Mouse (Mus musculus) forebrain, embryonic 10.5 days (tissue): ENCODE results near the gene Clec2l. TPM values are rescaled to one million over a fixed set of nuclear protein-coding genes. Genes with fewer than 3 reads are reported as not detected.

Experiments
- DNase-seq: peaks from one replicate; pipeline ENCODE4 v3.0.0-alpha.2; 2017; ENCODE audit warnings: low spot score; ENCODE audit errors: extremely low spot score
- H3K27ac ChIP-seq: fragments of 300-500 bp; sonication (generic); 2 replicates; pipeline ENCODE4 v1.5.1; 2016; ENCODE audit warnings: mild to moderate bottlenecking
- H3K27me3 ChIP-seq: fragments of 300-500 bp; sonication (generic); 2 replicates; pipeline ENCODE4 v1.6.1; 2016; ENCODE audit warnings: mild to moderate bottlenecking; ENCODE audit not compliant: poor library complexity, severe bottlenecking
- H3K36me3 ChIP-seq: fragments of 300-500 bp; sonication (generic); replicated peaks from 2 replicates; pipeline ENCODE4 v1.6.1; 2016; ENCODE audit warnings: mild to moderate bottlenecking, moderate library complexity
- H3K4me1 ChIP-seq: fragments of 300-500 bp; sonication (generic); 2 replicates; pipeline ENCODE4 v1.6.1; 2016
- H3K4me3 ChIP-seq: fragments of 300-500 bp; sonication (generic); 2 replicates; pipeline ENCODE4 v1.5.1; 2016; ENCODE audit warnings: mild to moderate bottlenecking, moderate library complexity
- H3K9me3 ChIP-seq: fragments of 300-500 bp; sonication (generic); 2 replicates; pipeline ENCODE4 v1.6.1; 2016; ENCODE audit warnings: mild to moderate bottlenecking, moderate library complexity
- WGBS: fragments of 180-500 bp; shearing (Covaris S2); methylation state at CpG from one replicate; pipeline ENCODE4 v1.1.7; 2016; 5-methylcytosine and 5-hydroxymethylcytosine counted together
- polyA plus RNA-seq: library from polyadenylated mRNA; unstranded; fragments of >200 nt; fragmentation: Nextera tagmentation; extraction: Ambion mirVana; gene quantifications from 2 replicates; pipeline ENCODE4 v1.2.1, GENCODE M21; 2016

Clec2l gene
- polyA plus RNA-seq, 1 experiment from 2014 or later: 0.26 TPM

GRCm38 (mm10) chr6:38676723-38677122 lies 13.9 kb downstream of the Clec2l start:
- no peaks in the 10 kb centered on the region for H3K27me3 ChIP-seq
- no peaks in the 10 kb centered on the region for H3K36me3 ChIP-seq
- no peaks in the 10 kb centered on the region for H3K9me3 ChIP-seq
- DNase-seq: no peak
- WGBS: 87% methylated on average over 14 of the region's 14 CpGs
- H3K27ac ChIP-seq: no peak overlapping the region
- no peaks in the 10 kb centered on the region for H3K4me1 ChIP-seq
- no peak overlapping the region for H3K4me3 ChIP-seq

- 78% methylated on average over 9 of the region's 9 CpGs for WGBS
Measured at GRCm38 (mm10) chr6:38677629-38678028, 14.8 kb downstream of the Clec2l start.

GRCm38 (mm10) chr6:38682532-38682931 lies 19.7 kb downstream of the Clec2l start:
- DNase-seq: no peak
- WGBS: 73% methylated on average over 2 of the region's 2 CpGs
- H3K4me1 ChIP-seq: no peaks in the 10 kb centered on the region
- no peaks in the 10 kb centered on the region for H3K27me3 ChIP-seq
- H3K36me3 ChIP-seq: peaks cover 16% of the 10 kb centered on the region
- H3K27ac ChIP-seq: no peak overlapping the region
- H3K9me3 ChIP-seq: no peaks in the 10 kb centered on the region
- H3K4me3 ChIP-seq: no peak overlapping the region

More at GRCm38 (mm10) chr6:38677629-38678028, 14.8 kb downstream of the Clec2l start:
- Histone ChIP-seq H3K4me1 (no peaks in the 10 kb centered on the region), H3K9me3 (no peaks in the 10 kb centered on the region), H3K27ac (no peak overlapping the region), H3K27me3 (no peaks in the 10 kb centered on the region), H3K36me3 (no peaks in the 10 kb centered on the region), H3K4me3 (no peak overlapping the region)
- DNase-seq: no peak

GRCm38 (mm10) chr6:38687216-38687615 lies 24.3 kb downstream of the Clec2l start:
- Histone ChIP-seq H3K27me3 (no peaks in the 10 kb centered on the region), H3K4me3 (no peak overlapping the region), H3K27ac (no peak overlapping the region), H3K4me1 (0 out of 2 replicates have a peak, but pooled peaks cover 4% of the 10 kb centered on the region), H3K9me3 (no peaks in the 10 kb centered on the region), H3K36me3 (peaks cover 41% of the 10 kb centered on the region)
- WGBS: 66% methylated on average over 11 of the region's 11 CpGs
- no peak for DNase-seq

GRCm38 (mm10) chr6:38688841-38689240 lies 26.0 kb downstream of the Clec2l start:
- 0 out of 2 replicates have a peak, but pooled peaks cover 4% of the 10 kb centered on the region for H3K4me1 ChIP-seq
- DNase-seq: no peak
- H3K27me3 ChIP-seq: no peaks in the 10 kb centered on the region
- no peak overlapping the region for H3K4me3 ChIP-seq
- no peaks in the 10 kb centered on the region for H3K9me3 ChIP-seq
- 92% methylated on average over 10 of the region's 10 CpGs for WGBS
- H3K27ac ChIP-seq: no peak overlapping the region
- H3K36me3 ChIP-seq: peaks cover 58% of the 10 kb centered on the region

- H3K4me1 ChIP-seq: 0 out of 2 replicates have a peak, but pooled peaks cover 4% of the 10 kb centered on the region
Measured at GRCm38 (mm10) chr6:38690615-38691014, 27.7 kb downstream of the Clec2l start.

GRCm38 (mm10) chr6:38691052-38691451 lies 28.2 kb downstream of the Clec2l start:
- Histone ChIP-seq H3K36me3 (peaks cover 76% of the 10 kb centered on the region), H3K27ac (no peak overlapping the region)

More at GRCm38 (mm10) chr6:38690615-38691014, 27.7 kb downstream of the Clec2l start:
- DNase-seq: no peak
- Histone ChIP-seq H3K9me3 (no peaks in the 10 kb centered on the region), H3K36me3 (peaks cover 73% of the 10 kb centered on the region), H3K27me3 (no peaks in the 10 kb centered on the region), H3K4me3 (no peak overlapping the region), H3K27ac (no peak overlapping the region)
- 90% methylated on average over 4 of the region's 4 CpGs for WGBS

GRCm38 (mm10) chr6:38692556-38692955 lies 29.7 kb downstream of the Clec2l start:
- Histone ChIP-seq H3K36me3 (peaks cover 77% of the 10 kb centered on the region), H3K27ac (no peak overlapping the region), H3K9me3 (no peaks in the 10 kb centered on the region), H3K27me3 (no peaks in the 10 kb centered on the region), H3K4me1 (0 out of 2 replicates have a peak, but pooled peaks cover 4% of the 10 kb centered on the region), H3K4me3 (no peak overlapping the region)
- 94% methylated on average over 6 of the region's 6 CpGs for WGBS
- DNase-seq: no peak

More at GRCm38 (mm10) chr6:38691052-38691451, 28.2 kb downstream of the Clec2l start:
- 0 out of 2 replicates have a peak, but pooled peaks cover 4% of the 10 kb centered on the region for H3K4me1 ChIP-seq
- H3K9me3 ChIP-seq: no peaks in the 10 kb centered on the region
- no peak overlapping the region for H3K4me3 ChIP-seq
- no peaks in the 10 kb centered on the region for H3K27me3 ChIP-seq
- 96% methylated on average over 5 of the region's 5 CpGs for WGBS
- DNase-seq: no peak

- DNase-seq: peak; percentile 75
- Histone ChIP-seq H3K4me3 (no peak overlapping the region), H3K27me3 (no peaks in the 10 kb centered on the region), H3K36me3 (peaks cover 87% of the 10 kb centered on the region), H3K9me3 (no peaks in the 10 kb centered on the region), H3K4me1 (0 out of 2 replicates have a peak, but pooled peaks cover 4% of the 10 kb centered on the region), H3K27ac (no peak overlapping the region)
- 36% methylated on average over 9 of the region's 9 CpGs for WGBS
Measured at GRCm38 (mm10) chr6:38695380-38696054, 32.6 kb downstream of the Clec2l start.

- Histone ChIP-seq H3K4me3 (no peak overlapping the region), H3K36me3 (peaks cover 95% of the 10 kb centered on the region)
Measured at GRCm38 (mm10) chr6:38696570-38696969, 33.7 kb downstream of the Clec2l start.

GRCm38 (mm10) chr6:38698233-38698889 lies 35.5 kb downstream of the Clec2l start:
- Histone ChIP-seq H3K9me3 (no peaks in the 10 kb centered on the region), H3K27me3 (no peaks in the 10 kb centered on the region), H3K36me3 (peaks cover 96% of the 10 kb centered on the region), H3K4me3 (no peak overlapping the region), H3K27ac (no peak overlapping the region), H3K4me1 (peaks cover 12% of the 10 kb centered on the region; the same call in 1 of the 2 replicates)
- DNase-seq: no peak
- WGBS: 95% methylated on average over 18 of the region's 18 CpGs

More at GRCm38 (mm10) chr6:38696570-38696969, 33.7 kb downstream of the Clec2l start:
- 93% methylated on average over 9 of the region's 9 CpGs for WGBS
- no peaks in the 10 kb centered on the region for H3K27me3 ChIP-seq
- no peak for DNase-seq
- H3K9me3 ChIP-seq: no peaks in the 10 kb centered on the region
- no peak overlapping the region for H3K27ac ChIP-seq
- 0 out of 2 replicates have a peak, but pooled peaks cover 4% of the 10 kb centered on the region for H3K4me1 ChIP-seq

- H3K9me3 ChIP-seq: no peaks in the 10 kb centered on the region
- DNase-seq: no peak
- H3K36me3 ChIP-seq: peaks cover 92% of the 10 kb centered on the region
- no peaks in the 10 kb centered on the region for H3K27me3 ChIP-seq
- H3K27ac ChIP-seq: no peak overlapping the region
- H3K4me3 ChIP-seq: no peak overlapping the region
- WGBS: 73% methylated on average over 2 of the region's 2 CpGs
- peaks cover 15% of the 10 kb centered on the region; the same call in 1 of the 2 replicates for H3K4me1 ChIP-seq
Measured at GRCm38 (mm10) chr6:38701421-38701820, 38.6 kb downstream of the Clec2l start.
